Mouse (Mus musculus) lung, postnatal 25 days (tissue): Measurements from ENCODE around the gene Ccdc120.
"Not testable (repeated sequence)": the region's sequence is repeated elsewhere in the genome, so short reads cannot be mapped to it uniquely, and the experiment has no call there.

ENCODE experiments used
- DNase-seq: peaks from one replicate; pipeline ENCODE4 v3.0.0; 2022; ENCODE audit warnings: low spot score

The Ccdc120 gene

GRCm38 (mm10) chrX:7753627-7754026 is 2.9 kb upstream of the Ccdc120 start:
- not testable (repeated sequence) for DNase-seq

GRCm38 (mm10) chrX:7745429-7745828 is 5.3 kb downstream of the Ccdc120 start:
- DNase-seq, result no peak

- DNase-seq, result no peak
These were observed 5.8 kb downstream of the Ccdc120 start for GRCm38 (mm10) chrX:7744940-7745339.

GRCm38 (mm10) chrX:7743470-7743869 is 7.2 kb downstream of the Ccdc120 start:
- no peak for DNase-seq

GRCm38 (mm10) chrX:7741103-7741502 is 9.6 kb downstream of the Ccdc120 start:
- no peak for DNase-seq

GRCm38 (mm10) chrX:7740082-7740819 is 10.5 kb downstream of the Ccdc120 start:
- peak; percentile 71 for DNase-seq

- peak; percentile 45 for DNase-seq
These were observed 11.2 kb downstream of the Ccdc120 start for GRCm38 (mm10) chrX:7739336-7740081.

GRCm38 (mm10) chrX:7733571-7734156 is 17.0 kb downstream of the Ccdc120 start:
- DNase-seq, result peak; percentile 70

- no peak for DNase-seq
These were observed 21.8 kb downstream of the Ccdc120 start for GRCm38 (mm10) chrX:7728922-7729265.

GRCm38 (mm10) chrX:7728215-7728921 is 22.3 kb downstream of the Ccdc120 start, which contains the start of gene Praf2:
Gene Praf2, plus strand, starts transcription at chrX:7728439.
- DNase-seq, result peak; percentile 84

GRCm38 (mm10) chrX:7727176-7727575 is 23.5 kb downstream of the Ccdc120 start:
- no peak for DNase-seq

- no peak for DNase-seq
These were observed 24.9 kb downstream of the Ccdc120 start for GRCm38 (mm10) chrX:7725841-7726240.

GRCm38 (mm10) chrX:7724135-7724534 is 26.6 kb downstream of the Ccdc120 start:
- peak; percentile 22 for DNase-seq

GRCm38 (mm10) chrX:7722691-7723090 is 28.0 kb downstream of the Ccdc120 start:
- no peak for DNase-seq

- DNase-seq, result no peak
These were observed 28.5 kb downstream of the Ccdc120 start for GRCm38 (mm10) chrX:7722282-7722611.

GRCm38 (mm10) chrX:7721514-7722281 is 29.0 kb downstream of the Ccdc120 start, which contains the start of gene Gm45208:
Gene Gm45208, plus strand, starts transcription at chrX:7722245.
- peak; percentile 82 for DNase-seq

- DNase-seq, result not testable (repeated sequence)
These were observed 34.6 kb downstream of the Ccdc120 start for GRCm38 (mm10) chrX:7716058-7716457.

GRCm38 (mm10) chrX:7714135-7714899 is 36.4 kb downstream of the Ccdc120 start, which contains the start of gene Wdr45:
Gene Wdr45, plus strand, starts transcription at chrX:7714333.
- DNase-seq, result peak; percentile 97

- DNase-seq, result not testable (repeated sequence)
These were observed 37.0 kb downstream of the Ccdc120 start for GRCm38 (mm10) chrX:7713764-7714134.

GRCm38 (mm10) chrX:7696954-7697381 is 53.7 kb downstream of the Ccdc120 start, which contains the start of gene Gpkow:
Gene Gpkow, plus strand, starts transcription at chrX:7697131.
- DNase-seq, result peak; percentile 92

GRCm38 (mm10) chrX:7696520-7696919 is 54.2 kb downstream of the Ccdc120 start:
- DNase-seq, result no peak
